Mouse (Mus musculus) midbrain, embryonic 14.5 days (tissue): ENCODE measurements at regions not wholly inside any gene's neighbourhood (a gene's known extent, or its start where the extent isn't known, plus 50 kb on each side); places are given as distances from the start of the nearest gene placed in this dataset.

ENCODE experiments used
- ATAC-seq: fragments of 200-750 bp; cut with Nextera tagmentation; 2 replicates; pipeline ENCODE4 v1.8.0; 2017; ENCODE audit warnings: moderate number of reproducible peaks, moderate library complexity; ENCODE audit not compliant: low FRiP score, low TSS enrichment
- DNase-seq: peaks from one replicate; pipeline ENCODE4 v3.0.0-alpha.2; 2015
- H3K27ac ChIP-seq: fragments of 300-500 bp; sonication (generic); replicated peaks from 2 replicates; pipeline ENCODE4 v1.5.1; 2014; ENCODE audit warnings: mild to moderate bottlenecking, low read depth, low read length, moderate library complexity
- H3K27me3 ChIP-seq: fragments of 300-500 bp; sonication (generic); 2 replicates; pipeline ENCODE4 v1.6.1; 2014; ENCODE audit warnings: low read length, control low read depth, mixed read lengths; ENCODE audit not compliant: control insufficient read depth, insufficient read depth
- H3K36me3 ChIP-seq: fragments of 300-500 bp; sonication (generic); 2 replicates; pipeline ENCODE4 v1.6.1; 2014; ENCODE audit warnings: low read length, control low read depth; ENCODE audit not compliant: control insufficient read depth, insufficient read depth
- H3K4me1 ChIP-seq: fragments of 300-500 bp; sonication (generic); 2 replicates; pipeline ENCODE4 v1.6.1; 2014; ENCODE audit warnings: mild to moderate bottlenecking, antibody characterized with exemption, low read length, control low read depth; ENCODE audit not compliant: control insufficient read depth, insufficient read depth
- H3K4me2 ChIP-seq: fragments of 300-500 bp; sonication (generic); 2 replicates; pipeline ENCODE4 v1.6.1; 2014; ENCODE audit warnings: mild to moderate bottlenecking, low read length, moderate library complexity
- H3K4me3 ChIP-seq: fragments of 300-500 bp; sonication (generic); replicated peaks from 2 replicates; pipeline ENCODE4 v1.5.1; 2014; ENCODE audit warnings: low read depth, low read length
- H3K9ac ChIP-seq: fragments of 300-500 bp; sonication (generic); replicated peaks from 2 replicates; pipeline ENCODE4 v1.6.1; 2014; ENCODE audit warnings: mild to moderate bottlenecking, low read length, moderate library complexity
- H3K9me3 ChIP-seq: fragments of 300-500 bp; sonication (generic); 2 replicates; pipeline ENCODE4 v1.6.1; 2016; ENCODE audit warnings: low read length, control low read depth, mixed read lengths; ENCODE audit not compliant: control insufficient read depth
- WGBS: fragments of 180-500 bp; shearing (Covaris S2); extraction: QIAGEN DNeasy Blood & Tissue Kit; methylation state at CpG from one replicate; pipeline ENCODE4 v1.1.7; 2014; 5-methylcytosine and 5-hydroxymethylcytosine counted together

DNA sequence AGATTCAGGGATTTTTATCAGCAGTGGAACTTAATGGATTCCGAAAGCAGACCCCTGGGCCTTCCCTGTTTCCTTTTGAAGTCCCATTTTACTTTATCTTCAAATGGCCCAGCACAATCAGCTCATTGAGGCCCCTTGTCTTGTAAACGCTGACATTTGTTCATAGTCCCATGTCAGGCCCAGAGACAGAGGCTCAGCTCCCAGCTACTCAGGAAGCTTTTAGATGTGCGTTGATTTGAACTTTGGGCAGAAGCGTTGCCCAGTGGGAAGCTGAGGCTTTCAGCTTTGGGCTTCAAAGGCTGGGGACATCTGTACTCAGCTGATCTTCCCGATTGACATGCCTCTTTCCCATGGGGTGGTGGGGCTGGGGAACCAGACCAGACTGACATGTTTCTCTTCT, 343.2 kb downstream of the Nuak1 start:
- no peaks in the 10 kb centered on the region for H3K9me3 ChIP-seq
- no peak overlapping the region for H3K9ac ChIP-seq
- DNase-seq (no peak), ATAC-seq (no peak)
- H3K4me1 ChIP-seq, result no peaks in the 10 kb centered on the region
- H3K36me3 ChIP-seq, result no peaks in the 10 kb centered on the region
- H3K27me3 ChIP-seq, result no peaks in the 10 kb centered on the region
- 30% methylated on average over 5 of the region's 5 CpGs for WGBS
- H3K27ac ChIP-seq, result no peak overlapping the region
- no peak overlapping the region for H3K4me2 ChIP-seq
- H3K4me3 ChIP-seq, result no peak overlapping the region

DNA sequence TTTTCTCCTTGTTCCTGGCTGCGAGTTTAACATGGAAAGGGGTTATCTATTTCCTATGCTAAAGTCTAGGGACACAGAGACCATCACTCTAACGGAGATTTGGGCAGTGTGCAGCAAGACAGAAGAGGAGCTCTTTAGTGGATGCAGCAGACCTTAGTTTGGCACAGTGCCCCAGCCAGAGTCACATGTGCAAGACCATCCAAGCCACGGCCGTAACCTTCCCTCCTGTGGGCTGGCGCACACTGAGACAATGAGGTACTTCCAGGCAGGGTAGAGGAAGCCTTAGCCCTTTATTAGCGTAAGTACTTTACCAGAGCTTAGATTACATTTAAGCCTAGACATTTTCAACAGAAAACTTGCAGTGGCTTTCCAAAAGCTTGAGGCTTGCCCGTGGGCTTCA, 336.4 kb downstream of the Nuak1 start:
- H3K9me3 ChIP-seq, result no peaks in the 10 kb centered on the region
- H3K4me3 ChIP-seq, result no peak overlapping the region
- H3K27ac ChIP-seq, result no peak overlapping the region
- no peak for ATAC-seq
- H3K4me2 ChIP-seq, result no peak overlapping the region
- H3K36me3 ChIP-seq, result no peaks in the 10 kb centered on the region
- DNase-seq, result no peak
- no peak overlapping the region for H3K9ac ChIP-seq
- no peaks in the 10 kb centered on the region for H3K4me1 ChIP-seq
- no peaks in the 10 kb centered on the region for H3K27me3 ChIP-seq
- WGBS, result 75% methylated on average over 7 of the region's 7 CpGs

GRCm38 (mm10) chr10:84104556-84104955, 335.8 kb downstream of the Nuak1 start:
- H3K9me3 ChIP-seq, result no peaks in the 10 kb centered on the region
- no peak for ATAC-seq
- WGBS, result 87% methylated on average over 6 of the region's 6 CpGs

DNA sequence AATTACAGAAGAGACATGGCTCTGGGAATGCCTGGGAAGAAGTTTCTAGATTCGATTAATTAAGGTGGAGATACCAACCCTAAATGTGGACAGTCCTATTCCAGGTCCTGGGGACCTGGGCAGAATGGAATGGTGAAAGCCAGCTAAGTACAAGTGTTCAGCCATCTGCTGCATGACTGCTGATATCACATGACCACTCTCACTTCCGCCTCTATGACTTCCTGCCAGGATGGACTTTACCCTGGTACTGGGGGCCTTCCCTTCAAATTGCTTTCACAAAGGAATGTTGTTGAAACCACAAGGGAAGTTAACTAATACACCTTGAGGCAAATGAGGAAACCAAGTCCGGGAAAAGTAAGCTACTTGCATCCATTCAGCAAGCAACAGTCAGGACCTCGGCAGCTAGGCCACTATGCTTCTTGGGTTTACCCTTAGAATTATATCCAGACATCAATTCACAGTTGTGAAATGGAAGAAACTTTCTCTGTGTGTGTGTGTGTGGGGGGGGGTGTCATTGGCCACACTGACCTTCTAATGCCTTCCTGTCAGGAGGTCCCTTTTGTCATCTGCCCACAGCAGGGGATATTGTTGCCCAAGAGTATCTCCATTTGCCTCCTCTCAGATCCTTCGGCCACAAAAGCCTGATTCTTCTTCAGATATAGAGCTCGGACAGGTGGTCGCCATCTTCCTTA, 330.6 kb downstream of the Nuak1 start:
- Histone ChIP-seq H3K27me3 (no peaks in the 10 kb centered on the region), H3K36me3 (no peaks in the 10 kb centered on the region), H3K4me2 (no peak overlapping the region), H3K27ac (no peak overlapping the region), H3K4me1 (0 out of 2 replicates have a peak, but pooled peaks cover 4% of the 10 kb centered on the region), H3K4me3 (no peak overlapping the region), H3K9ac (no peak overlapping the region), H3K9me3 (no peaks in the 10 kb centered on the region)
- DNase-seq (no peak), ATAC-seq (no peak)
- 45% methylated on average over 7 of the region's 7 CpGs for WGBS

More at GRCm38 (mm10) chr10:84104556-84104955, 335.8 kb downstream of the Nuak1 start:
- no peaks in the 10 kb centered on the region for H3K27me3 ChIP-seq
- H3K4me1 ChIP-seq, result no peaks in the 10 kb centered on the region
- H3K36me3 ChIP-seq, result no peaks in the 10 kb centered on the region
- no peak for DNase-seq
- H3K4me3 ChIP-seq, result no peak overlapping the region
- no peak overlapping the region for H3K27ac ChIP-seq
- no peak overlapping the region for H3K9ac ChIP-seq
- H3K4me2 ChIP-seq, result no peak overlapping the region

- Histone ChIP-seq H3K4me1 (0 out of 2 replicates have a peak, but pooled peaks cover 4% of the 10 kb centered on the region), H3K9ac (no peak overlapping the region), H3K27me3 (no peaks in the 10 kb centered on the region), H3K9me3 (no peaks in the 10 kb centered on the region), H3K4me2 (no peak overlapping the region), H3K4me3 (no peak overlapping the region), H3K27ac (no peak overlapping the region), H3K36me3 (no peaks in the 10 kb centered on the region)
- no peak for DNase-seq
- 50% methylated on average over 4 of the region's 4 CpGs for WGBS
- ATAC-seq, result no peak
Measured at GRCm38 (mm10) chr10:84110372-84110985, 329.9 kb downstream of the Nuak1 start.

DNA sequence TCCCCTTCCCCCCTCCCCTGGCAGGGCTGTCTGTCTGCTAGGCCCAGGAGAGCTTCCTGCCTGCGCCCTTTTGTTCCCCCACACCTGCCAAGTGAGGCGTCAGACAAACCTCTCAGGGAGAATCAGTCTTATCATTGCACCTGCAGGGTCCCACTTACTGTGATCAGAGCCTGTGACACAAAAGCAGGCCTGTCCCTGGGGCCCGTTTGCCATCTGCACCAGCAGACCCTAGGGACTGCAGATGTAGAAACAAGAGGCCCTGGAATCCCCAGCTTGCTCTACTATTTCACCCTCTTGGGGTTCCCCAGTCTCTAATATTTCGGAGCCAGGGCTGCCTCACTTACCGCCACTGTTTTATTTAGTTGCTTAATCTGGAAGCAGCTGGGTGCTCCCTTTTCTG, 328.9 kb downstream of the Nuak1 start:
- WGBS, result 15% methylated on average over 5 of the region's 5 CpGs
- Histone ChIP-seq H3K9me3 (no peaks in the 10 kb centered on the region), H3K4me3 (no peak overlapping the region), H3K9ac (no peak overlapping the region), H3K4me2 (no peak overlapping the region), H3K27me3 (no peaks in the 10 kb centered on the region), H3K4me1 (0 out of 2 replicates have a peak, but pooled peaks cover 4% of the 10 kb centered on the region), H3K36me3 (no peaks in the 10 kb centered on the region), H3K27ac (no peak overlapping the region)
- DNase-seq (peak; percentile 24), ATAC-seq (no peak)

GRCm38 (mm10) chr10:84111909-84112308, 328.5 kb downstream of the Nuak1 start:
- no peak overlapping the region for H3K9ac ChIP-seq
- H3K27me3 ChIP-seq, result no peaks in the 10 kb centered on the region
- H3K27ac ChIP-seq, result no peak overlapping the region
- WGBS, result 34% methylated on average over 5 of the region's 5 CpGs
- H3K4me2 ChIP-seq, result no peak overlapping the region
- no peak overlapping the region for H3K4me3 ChIP-seq
- 0 out of 2 replicates have a peak, but pooled peaks cover 4% of the 10 kb centered on the region for H3K4me1 ChIP-seq
- DNase-seq, result peak; percentile 13
- no peaks in the 10 kb centered on the region for H3K9me3 ChIP-seq
- H3K36me3 ChIP-seq, result no peaks in the 10 kb centered on the region
- no peak for ATAC-seq

DNA sequence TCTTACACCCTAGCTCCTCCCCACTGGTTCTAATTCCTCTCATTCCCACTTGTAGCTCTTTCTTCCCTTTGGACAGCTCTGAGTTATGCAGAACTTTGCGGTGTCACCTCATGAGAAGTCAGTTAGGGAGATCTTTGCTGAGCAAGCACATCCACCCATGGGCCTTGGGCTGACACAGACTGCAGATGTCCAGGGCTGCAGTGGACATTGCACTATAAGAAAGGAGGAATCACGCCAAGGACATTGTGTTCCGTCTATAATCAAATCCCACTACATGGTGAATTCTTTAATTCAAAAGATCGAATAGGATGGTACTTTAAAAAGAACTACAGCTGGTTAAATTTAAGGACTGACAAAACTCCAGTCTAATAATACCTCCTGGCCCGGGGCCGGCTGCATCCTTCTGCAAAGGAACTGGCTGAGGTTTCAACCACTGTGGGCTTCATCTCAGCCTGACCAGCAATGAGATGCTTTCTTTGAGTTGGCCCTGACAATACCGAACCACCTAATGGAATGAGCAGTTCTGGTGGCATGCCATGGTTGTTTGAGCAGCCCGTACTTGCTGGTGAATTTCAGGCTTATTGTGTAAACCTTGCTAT, 320.3 kb downstream of the Nuak1 start:
- DNase-seq (no peak), ATAC-seq (no peak)
- Histone ChIP-seq H3K4me2 (no peak overlapping the region), H3K9ac (no peak overlapping the region), H3K4me1 (no peaks in the 10 kb centered on the region), H3K27me3 (no peaks in the 10 kb centered on the region; the same call in 1 of the 2 replicates), H3K4me3 (no peak overlapping the region), H3K9me3 (no peaks in the 10 kb centered on the region), H3K27ac (no peak overlapping the region), H3K36me3 (no peaks in the 10 kb centered on the region)
- 93% methylated on average over 8 of the region's 8 CpGs for WGBS
